Mouse (Mus musculus) layer of hippocampus, adult 11-12 months (tissue): ENCODE results near the gene Epha7.

Experiments
- DNase-seq: peaks from one replicate; pipeline ENCODE4 v3.0.0; 2022; ENCODE audit warnings: low spot score

Epha7 gene

DNA sequence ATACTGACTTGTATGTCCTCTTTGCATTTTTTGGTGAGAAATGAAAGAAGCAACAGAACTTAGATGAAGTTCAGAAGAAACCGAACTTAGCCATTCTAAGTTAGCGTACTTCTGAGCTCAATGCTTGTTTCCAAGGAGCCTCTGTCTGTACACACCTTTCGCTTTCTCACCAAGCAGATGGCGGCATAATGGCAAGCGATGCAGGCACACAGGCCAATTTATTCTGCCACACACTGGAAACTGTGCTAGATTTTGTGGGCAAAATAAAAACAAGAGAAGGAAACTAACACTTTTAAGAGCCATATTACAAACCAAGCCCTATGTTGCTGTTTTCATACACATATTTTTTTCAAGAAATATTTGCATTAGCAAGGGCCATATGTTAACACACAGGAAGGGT lies 88.6 kb downstream of the Epha7 start:
- peak; percentile 31 for DNase-seq

DNA sequence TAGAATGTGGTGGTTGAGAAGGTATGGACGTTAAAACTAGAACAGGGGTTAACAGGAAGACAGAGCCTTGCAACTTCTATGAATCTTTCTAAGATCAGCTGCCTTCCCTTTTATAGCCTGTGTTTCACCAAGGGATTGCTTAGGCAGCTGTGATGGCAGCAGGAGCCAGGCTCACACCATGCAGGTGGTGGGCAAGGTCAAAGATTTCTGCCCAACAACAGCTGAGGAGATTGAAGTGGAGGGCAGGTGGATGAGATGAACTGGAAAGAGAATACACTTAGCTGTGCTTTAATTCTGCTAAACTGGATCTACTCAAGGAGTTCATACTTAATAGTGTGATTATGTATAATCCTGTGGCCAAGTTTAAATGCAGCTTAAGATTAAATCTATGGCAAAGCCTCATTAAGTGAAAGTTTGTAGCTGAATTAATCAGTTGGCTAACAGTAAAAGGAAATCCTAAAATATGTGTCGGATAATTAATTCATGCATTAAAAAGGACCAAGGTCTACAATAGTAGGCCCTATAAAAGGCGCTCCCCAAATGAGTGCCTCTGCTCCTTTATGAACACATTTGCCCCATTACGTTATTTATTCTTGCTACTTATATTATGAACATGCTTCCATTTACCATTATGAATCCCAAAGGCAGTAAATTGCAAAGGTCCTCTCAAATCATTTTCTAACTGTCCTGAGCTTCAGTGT lies 89.2 kb downstream of the Epha7 start:
- DNase-seq = no peak

DNA sequence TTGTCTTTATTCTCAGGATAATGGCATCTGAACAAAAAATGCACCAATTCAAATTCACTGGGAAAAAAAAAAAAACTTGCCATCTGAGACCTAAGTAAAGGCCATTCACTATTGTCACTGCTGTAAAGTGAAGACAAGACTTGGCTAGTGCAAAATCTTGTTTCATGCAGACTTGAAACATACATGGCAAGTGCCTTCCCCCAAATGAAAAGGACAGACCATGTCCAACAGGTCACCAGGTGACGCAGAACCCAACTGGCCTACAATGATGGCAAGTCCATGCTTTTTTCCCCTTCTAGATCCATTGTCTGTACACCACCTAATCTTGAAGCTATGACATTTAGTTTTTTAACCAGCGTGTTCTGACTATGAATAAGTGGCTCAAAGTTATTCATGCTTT lies 94.1 kb downstream of the Epha7 start:
- no peak for DNase-seq

DNA sequence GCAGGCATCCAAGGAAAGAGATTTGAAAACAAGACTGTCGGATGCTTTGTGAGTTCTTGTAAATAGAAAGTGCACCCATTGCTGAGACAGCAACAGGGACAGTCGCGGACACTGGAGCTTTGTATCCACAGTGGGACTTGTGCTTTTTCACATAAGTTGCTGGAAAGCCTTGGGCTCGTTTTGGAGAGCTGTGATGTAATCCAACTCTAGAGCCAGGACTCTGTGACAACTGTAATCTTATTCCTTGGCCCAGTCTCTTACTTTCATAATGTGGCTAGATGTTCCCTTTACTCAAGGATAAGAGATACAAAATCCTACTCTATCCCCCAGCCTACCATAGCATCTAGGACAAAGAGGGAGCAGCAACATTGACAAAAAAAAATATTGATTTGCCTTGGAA lies 97.2 kb downstream of the Epha7 start:
- no peak for DNase-seq

DNA sequence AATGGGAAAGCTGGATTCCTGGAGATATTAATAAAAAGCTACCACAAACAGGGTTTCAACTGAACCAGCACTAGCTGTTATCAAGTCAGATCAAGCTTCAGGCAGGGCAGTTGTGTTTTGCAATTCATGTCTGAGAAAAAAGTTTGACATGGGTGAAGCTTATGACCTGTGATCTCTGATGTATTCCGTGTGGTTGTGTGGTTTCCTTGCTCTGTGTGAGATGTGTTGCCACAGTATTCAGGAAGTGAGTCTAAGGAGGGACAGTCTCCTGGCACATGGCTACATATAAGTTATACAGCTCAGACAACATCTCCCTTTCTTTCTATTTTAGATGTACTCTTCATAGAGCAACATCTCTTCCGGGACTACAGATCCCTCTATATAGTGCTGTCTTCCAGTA lies 99.1 kb downstream of the Epha7 start:
- no peak for DNase-seq

DNA sequence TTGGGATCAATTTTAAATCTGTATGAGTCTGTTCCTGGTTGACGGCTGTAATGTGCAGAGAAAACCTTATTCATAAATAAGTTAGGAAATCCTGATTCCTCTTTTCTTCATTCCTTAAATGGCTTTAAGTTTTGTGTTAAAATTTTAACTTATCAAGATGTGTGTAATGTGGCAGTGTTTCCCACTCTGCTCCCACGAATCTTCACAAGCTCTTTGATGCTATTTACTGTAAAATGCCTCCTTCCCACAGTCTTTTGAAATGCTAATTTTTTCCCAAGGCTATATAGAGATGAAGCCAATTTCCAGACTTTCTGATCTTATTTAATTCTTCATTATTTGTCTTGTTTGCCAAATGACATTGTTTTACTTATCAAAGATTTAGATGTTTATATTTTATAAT lies 100.7 kb downstream of the Epha7 start:
- DNase-seq = no peak

DNA sequence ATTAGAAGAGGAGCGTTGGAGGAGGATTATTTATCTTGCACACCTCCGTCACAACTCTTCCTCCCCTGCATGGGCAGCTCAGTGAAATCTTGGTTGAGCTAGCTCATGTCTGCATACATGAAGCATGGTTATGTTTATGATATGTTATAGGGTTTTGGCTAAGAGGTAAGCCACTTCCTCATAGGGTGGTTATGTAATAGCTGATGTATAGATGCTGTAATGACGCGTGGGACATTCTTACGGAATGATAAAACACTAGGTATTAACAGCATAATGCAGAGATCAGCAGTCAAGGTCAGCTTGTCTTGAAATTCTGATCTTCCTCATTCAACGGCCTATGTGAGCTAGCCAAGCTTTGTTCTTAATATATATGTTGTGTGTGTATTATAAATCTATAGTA lies 107.7 kb downstream of the Epha7 start:
- no peak for DNase-seq

DNA sequence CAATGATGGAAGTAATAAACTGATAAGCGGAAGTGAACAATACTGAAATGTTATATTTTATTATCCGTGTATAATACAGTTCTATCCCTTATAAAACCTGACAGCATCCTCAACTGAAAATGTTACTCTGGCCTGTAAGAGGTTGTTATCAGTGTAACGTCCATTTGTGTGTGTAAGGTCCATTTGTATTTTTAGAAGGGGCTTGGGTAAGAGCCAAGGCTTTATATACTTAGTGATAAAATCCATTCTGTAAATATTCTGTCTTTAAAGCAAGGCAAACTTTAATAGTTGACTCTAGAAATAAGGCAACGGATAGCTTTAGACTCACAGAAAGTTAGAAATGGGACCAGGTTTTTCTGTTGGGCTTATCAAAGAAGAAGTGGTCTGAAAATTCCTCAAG lies 113.1 kb downstream of the Epha7 start:
- no peak for DNase-seq

DNA sequence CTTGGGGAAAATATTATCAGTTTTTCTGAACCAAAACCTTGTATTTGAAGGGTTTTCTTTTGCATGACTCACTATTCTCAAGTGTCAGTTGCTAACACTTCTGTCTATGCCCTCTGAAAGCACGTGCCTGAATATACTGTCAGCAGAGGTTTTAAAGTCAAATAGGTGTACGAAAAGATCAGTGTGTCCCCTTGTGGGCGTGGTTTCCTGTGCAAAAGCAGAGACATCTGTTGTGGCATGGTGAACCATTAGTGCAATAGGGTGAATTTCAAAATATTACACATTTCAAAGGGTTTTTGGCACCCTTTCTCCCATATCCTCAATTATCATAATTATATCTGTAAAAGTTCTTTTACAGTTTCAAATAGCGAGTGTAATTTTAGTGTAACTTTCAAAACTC lies 120.5 kb downstream of the Epha7 start:
- DNase-seq = no peak

DNA sequence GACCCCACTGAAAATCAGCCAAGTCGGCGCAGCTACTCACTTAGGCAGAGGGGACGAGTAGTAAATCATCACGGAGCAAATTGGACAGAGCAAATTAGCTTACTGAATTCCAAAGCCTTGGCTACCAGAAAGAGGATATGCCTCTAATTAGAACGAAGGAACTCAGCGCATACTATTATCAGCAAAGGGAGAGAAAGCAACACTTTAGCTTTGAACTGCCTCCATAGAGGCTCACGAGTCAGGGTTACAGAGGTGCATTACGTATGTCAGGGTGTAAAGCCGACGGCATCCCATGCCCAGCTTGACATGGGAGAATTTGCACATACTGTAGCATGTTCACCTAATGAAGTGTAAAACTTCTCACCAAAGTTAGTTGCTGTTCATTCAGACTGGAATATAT lies 121.9 kb downstream of the Epha7 start:
- DNase-seq = no peak

DNA sequence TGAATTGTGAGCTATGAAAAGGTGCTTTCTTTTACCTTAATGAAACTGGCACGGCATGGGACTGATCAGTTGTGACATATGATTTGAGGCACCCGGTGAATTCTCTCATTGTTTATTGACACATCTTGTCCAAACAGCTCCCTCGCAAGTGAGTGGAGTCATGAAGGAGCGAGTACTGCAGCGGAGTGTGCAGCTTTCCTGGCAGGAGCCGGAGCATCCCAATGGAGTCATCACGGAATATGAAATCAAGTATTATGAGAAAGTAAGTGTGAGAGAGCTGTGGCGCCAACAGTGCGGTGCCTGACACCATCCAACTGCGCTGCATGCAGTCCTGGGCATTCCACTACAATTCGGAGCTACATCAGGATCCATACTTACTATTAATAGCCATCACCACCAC lies 122.6 kb downstream of the Epha7 start:
- DNase-seq = no peak

DNA sequence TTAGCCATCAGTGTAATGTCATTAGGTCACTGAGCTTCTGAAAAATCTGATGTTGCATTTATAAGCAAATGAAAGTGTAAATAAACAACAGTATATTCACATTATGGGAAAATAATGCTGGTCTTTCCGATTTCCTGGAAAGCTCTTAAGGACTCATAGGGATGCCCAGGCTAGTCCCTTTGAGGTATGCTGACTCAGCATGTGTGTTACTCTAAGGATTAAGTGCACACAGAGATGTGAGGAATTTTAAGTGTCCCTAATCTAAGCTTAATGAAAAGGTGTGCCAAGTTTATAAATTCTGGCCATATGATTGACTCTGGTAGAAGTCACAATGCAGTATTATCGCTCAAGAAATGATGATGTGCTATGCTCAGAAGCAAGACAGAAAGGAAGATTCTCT lies 127.8 kb downstream of the Epha7 start:
- no peak for DNase-seq

DNA sequence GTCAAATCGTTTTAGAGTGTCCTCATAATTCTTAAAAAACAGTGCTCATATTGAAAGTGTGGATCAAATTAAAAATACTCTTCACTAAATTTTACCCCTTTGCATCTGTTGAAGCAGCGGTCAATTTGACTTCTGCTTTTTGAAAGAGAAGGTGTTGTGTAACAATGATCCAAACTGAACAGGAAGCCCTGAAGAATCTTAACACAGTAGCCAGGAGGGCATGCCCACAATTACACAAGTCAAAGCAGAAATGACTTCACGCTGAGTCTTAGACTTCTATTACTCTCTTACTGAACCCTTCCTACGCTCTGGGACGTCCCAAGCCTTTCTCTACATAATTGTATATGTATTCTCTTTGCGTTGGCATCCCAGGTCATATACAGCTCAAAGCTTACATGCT lies 131.3 kb downstream of the Epha7 start:
- no peak for DNase-seq

DNA sequence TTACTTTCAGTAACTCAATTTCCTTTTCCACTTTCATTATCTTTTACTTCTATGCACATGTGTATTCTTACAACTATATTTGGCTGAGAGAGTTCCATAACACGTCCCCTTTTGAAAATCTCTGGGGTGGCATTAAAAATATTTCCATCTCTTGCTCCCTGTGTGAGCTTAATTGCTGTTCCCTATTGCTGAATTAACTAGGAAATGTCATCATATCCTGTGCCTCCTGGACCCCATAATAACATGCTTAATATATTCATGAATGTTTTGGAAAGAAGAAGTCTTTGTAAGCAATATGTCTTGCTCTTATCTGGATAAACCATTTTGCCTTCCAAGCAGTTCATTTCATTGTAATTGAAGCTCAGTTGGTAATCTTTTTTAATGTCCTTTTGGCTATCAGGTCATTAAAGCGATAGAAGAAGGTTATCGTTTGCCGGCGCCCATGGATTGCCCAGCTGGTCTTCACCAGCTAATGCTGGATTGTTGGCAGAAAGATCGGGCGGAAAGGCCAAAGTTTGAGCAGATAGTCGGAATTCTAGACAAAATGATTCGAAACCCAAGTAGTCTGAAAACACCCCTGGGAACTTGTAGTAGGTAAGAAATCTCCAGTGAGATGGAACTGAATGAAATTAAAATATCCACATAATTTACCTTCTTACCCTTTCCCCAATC lies 148.1 kb downstream of the Epha7 start:
- DNase-seq = no peak

DNA sequence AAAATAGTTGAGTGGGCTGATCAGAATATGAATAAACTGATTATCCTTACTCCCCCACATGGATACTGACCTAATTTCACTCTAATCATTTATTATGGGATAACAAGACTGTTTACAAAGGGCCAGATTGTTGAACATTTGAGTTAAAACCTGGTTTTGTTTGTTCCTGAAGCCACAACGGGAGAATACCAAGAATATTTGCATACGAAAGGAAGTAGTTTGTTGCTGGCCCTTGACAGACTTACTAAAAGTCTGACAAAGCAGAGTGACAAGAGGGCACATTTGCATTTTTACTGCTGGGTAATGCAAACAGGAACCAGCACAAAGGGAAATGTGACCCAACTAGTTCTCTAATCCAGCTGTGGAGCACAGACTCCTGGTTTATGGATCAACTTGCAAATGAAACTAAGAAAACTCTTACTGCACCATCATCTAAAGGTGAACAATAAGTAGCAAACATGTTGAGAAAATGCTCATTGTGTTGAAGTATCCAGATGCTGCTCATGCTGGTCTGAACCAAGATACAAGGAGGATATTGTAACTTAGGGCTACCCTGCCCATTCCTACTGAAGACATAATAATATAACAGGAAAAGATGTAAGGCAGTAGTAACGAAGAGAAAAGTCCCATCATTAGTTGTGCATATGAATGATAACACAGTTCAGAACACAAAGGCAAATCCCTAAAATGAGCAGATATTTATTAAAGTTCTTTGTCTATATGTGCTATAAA lies 154.8 kb downstream of the Epha7 start:
- no peak for DNase-seq

DNA sequence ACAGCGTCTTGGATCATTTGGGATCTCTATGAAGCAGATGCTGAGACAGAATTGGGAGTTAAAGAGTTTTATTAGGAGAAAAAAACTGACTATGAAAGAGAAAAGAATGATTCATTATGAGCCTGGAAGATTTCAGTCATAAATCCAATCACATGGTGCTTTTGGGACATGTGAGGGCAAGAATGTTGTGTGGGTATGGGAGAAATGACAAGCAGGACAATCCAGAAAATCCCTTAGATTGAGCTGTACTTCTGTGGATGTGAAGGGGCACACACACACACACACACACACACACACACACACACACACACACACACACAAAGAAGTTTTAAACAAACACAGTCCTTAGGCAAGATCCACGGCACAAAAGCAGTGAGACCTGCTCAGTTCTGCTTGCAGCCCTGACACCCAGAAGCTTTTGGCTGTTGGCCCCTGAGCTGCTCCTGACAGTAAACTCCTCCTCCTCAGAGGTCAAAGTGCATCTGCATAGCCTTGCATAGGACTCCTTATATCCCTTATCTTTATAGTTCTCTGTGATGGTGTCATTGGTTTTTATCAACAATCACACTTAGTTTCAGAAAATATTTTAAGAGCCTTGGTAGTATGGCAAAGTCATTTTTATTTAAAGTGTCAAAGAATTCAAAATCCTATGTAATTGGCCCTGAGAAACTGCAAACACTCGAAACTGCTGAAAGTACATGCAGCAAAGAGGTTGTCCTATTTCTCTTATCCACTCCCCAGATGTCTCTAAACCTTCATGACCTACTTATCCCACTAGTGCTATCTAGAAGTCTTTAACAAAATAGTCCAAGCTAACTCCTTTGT lies 185.7 kb downstream of the Epha7 start:
- DNase-seq = no peak

DNA sequence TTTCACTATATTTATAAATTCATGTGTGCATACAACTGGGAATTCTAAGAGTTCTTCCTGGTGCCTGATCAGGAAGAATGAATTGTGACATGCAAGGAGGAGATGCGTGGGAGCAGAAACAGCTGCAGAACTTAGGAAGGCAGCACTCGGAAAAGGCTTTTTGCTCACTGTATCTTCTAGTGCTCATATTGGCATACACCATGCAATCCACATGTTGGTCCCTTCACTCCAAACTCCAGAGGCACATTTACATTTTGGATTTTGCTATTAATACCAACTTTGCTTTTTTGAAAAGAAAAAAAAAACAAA lies 186.3 kb downstream of the Epha7 start:
- no peak for DNase-seq

DNA sequence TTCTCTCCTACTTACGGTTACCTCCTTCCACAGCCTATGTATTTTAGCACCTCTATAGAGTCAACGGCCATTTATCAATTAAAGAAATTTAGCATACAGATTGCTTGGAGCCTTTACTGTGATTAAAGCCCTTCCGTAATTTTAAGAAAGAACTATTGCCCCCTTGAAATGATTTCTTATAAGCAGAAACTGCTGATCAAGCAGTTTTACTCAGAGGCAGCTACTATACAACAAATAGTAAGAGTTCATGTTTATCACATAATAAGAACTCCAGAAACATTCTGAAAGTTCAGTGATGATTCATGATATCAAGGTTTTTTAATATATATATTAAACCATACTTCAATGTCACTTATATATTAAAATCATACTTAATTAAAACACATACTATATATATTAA lies 197.4 kb downstream of the Epha7 start:
- DNase-seq = no peak
